Mouse (Mus musculus) heart, adult 8-10 months (tissue): ENCODE data around the gene Atxn1. TPM values are rescaled to one million over a fixed set of nuclear protein-coding genes. Genes with fewer than 3 reads are reported as not detected.

ENCODE experiments used
- DNase-seq: peaks from one replicate; pipeline ENCODE4 v3.0.0; 2022; ENCODE audit warnings: low spot score
- total RNA-seq, 4 experiments: library from RNA; stranded (reverse); gene quantifications; 2 replicates each; pipeline ENCODE4 v1.2.4; 2022

The Atxn1 gene
- total RNA-seq, 4 experiments from 2014 or later = 33.5 to 37.8 (median 35.8) TPM

DNA sequence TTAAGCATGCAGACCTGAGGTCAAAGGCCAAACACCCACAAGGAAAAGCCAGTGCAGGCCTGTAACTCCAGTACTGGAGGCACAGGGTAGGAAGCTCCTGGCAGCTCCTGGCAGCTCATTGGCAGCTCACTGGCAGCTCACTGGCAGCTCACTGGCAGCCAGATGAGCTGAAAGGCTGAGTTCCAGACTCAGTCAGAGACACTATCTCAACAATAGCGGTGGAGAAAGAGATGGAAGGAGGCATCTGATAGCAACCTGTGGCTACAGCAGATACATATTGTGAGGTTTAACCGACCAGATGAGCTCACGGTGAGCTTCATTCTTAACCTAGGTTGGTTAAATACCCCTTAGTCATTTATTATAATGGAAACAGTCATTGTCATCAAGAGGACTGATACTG, 328.4 kb downstream of the Atxn1 start:
- no peak for DNase-seq

DNA sequence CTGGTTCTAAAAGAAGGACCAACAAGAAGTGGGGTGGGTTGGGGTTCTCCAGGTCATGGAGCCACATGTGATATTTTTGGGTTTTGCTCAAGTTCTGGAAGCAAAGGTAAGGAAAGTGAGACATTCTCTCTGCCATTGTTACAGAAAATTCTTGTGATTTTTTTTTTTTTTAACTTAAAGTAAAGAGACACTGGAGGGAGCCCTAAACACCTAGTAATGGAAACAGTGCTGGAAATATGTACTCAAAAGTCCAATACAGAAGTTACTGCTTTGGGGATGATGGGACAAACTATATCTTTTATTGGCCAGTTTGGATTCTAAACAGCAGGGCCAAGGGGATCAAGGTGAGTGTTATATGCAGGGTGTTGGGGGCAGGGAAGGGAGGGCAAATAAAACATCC, 330.9 kb downstream of the Atxn1 start:
- no peak for DNase-seq

DNA sequence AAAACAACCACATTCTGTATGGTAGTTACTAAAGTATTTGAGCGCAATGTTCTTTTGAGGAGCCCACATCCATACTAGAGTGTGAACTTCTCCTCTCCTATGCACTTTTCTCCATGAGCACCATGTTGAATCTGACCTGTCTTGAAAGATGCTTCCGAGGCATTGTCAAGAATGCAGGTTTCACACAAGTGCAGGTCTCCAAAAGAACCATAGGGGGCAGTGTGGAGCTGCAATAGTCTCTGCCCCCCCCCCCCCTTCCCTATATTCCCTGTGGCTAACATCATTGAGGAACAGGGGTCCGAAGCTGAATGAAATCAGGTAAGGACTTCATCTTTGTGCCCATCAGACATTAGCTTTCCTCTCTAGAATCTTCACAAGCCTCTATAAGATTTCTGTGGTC, 332.7 kb downstream of the Atxn1 start:
- no peak for DNase-seq

DNA sequence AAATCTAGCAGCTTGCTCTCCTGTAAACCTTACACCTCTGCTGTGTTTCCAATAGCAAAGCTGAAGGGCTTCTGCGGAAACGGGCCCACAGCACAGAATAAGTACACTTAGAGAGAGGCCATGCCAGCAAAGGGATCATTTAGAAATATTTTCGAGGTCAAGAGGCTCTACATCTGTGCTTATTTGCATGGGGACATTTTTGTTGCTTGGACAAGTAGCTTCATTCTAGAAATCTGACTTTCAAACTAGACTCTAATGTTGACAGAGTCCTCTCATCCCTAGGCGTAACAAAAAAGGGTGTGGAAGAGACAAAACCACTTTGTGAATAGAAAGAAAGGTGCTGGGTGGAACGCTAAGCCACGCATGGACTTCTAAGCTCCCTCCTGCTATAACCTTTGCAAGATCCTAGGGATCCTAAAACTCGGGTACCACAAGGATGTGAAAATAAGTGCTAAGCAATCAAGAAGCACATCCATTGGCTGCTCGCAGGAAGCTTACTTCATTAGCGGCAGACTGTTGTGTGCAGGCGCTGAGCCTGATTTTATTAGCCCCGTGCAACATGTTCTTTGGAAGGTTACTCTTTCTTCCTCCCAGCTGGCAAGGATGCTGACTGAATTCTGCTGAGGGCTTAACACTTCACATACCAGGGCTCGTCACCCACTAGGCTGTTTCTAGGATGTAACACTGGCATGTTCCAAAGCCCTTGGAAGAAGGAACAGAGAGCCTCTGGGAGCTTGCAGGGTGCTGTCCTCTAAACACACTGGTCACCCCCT, 334.1 kb downstream of the Atxn1 start:
- DNase-seq = no peak

DNA sequence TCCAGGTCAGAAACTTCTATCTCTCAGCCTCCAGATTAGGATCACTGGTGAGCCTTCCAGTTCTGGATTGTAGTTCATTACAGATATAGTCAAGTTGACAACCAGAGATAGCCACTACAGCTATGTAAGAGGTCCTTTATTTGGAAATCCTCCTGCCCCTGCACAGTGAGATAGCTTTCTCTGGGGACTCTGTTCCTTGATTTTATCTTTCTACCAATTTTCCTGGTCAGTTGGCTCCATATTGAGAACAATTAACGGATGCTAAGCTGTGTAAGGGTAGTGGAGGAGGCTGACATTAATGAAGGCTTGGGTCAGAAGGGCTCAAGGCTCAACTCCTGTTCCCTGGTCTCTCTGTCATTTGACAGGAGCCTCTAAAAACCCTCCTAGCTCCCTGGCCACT, 335.1 kb downstream of the Atxn1 start:
- peak; percentile 48 for DNase-seq

DNA sequence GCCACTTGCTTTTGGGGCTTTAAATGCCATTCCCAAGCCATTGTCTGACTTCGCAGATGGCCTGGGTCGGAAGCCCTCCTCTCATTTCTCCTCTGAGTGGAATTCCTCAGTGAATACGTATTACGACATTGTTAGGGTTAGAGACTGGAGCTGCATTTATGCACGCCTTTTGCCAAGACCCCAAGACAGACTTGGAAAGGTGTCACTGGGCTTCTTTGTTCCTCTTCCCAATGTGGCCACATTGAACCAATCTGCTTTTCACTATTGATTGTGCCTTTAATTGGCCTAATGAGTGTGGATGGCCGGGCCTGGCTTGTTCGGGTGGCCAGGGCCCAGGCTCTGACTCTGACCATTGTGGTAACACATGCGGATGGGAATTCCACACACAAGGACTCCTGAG, 336.5 kb downstream of the Atxn1 start:
- DNase-seq = no peak

DNA sequence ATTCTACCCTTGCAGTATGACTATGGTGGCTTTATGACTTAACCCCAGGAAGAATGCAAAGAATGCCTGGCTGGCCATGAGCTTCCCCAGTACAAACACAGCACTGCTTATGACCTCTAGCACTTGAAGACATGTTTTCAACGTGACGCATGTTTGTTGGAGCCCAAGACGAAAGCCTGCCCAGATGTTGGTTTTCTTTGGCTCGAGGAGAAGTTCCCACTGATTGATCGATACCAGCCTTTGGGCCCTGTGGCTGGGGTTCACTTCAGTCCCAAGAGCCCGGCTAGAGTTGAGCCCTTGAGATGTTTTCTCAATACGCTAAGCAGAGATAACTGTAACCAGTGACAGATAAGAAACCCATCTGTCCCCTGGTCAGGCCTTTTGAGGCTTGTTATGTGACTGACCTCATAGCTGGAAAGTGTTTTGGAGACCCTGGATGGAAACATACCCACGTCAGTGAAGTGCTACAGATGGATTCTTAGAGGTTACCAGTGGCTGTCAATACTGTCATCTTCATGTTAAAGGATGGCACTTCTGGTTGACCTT, 337.5 kb downstream of the Atxn1 start:
- peak; percentile 43 for DNase-seq

DNA sequence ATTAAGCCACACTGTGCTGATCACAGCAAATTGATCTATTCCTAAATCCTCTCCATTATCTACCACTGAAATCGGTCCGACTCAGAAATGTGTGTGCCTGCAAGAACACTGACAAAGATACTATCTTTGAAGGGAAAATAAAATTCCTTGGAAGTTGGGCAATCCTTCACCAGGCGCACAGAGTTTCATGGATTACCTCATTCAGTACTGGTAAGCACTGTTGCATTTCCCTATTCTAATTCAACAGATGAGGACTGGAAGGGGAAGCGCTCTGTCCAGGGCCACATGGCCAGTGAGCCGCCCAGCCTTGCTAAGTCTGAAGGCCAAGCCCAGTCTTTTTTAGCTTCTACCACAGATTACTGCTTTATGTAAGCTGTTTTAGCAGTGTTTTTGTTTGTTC, 339.1 kb downstream of the Atxn1 start:
- no peak for DNase-seq

DNA sequence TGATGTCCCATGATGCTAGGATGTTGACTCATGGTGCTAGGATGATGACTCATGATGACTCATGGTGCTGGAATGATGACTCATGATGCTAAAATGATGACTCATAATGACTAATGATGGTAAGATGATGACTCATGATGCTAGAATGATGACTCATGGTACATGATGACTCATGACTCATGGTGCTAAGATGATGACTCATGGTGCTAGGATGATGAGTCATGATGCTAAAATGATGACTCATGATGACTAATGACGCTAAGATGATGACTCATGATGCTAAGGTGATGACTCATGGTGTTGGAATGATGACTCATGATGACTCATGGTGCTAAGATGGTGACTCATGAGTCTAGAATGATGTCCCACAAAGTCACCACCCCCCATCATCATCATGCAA, 341.0 kb downstream of the Atxn1 start:
- DNase-seq = no peak

DNA sequence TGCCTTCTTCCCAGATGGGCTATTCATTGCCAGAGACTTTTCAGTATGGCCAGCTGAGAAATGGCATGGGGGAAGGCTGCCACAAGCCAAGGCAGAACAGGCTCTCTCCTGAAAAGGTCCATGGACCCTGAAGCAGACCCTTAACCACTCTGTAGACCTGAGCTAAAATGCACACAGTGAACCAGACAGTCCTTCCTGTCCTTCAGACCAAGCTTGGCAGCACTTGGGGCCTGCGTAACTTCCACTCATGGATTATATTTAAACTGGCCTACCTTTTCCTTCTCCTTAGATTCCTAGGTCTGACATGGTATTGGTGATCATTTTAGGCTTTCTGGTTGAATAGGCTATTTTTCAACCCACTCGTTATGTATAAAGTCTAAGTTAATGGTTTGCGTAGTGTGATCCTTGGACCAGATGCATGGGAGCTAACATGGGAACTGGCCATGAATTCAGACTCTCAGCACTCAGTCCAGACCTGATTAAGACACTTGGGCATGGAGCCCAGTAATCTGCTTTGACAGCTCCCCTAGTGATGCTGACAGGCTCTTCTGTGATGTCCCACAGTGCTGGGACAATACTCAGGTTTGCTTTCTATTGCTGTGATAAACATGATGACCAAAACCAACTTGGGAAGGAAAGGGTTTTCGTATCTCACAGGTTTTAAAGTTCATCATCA, 341.8 kb downstream of the Atxn1 start:
- peak; percentile 54 for DNase-seq

DNA sequence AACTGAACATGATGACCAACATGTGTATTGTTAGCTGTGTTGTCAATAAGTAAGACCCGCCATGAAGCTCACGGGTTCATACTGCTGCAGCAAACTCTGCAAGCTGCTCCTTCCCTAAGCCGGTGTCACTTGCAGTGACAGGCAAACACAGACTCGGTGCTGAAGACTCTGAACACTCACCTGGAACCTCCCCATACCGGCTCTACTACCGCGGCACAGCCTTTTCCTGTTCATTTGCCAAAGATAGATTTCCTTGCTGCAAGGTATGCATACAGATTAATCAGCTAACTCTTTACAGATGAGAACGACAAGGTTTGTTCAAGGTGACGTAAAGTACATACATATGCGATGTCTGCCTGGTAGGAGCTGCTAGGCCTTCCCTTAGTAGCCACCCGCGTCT, 344.1 kb downstream of the Atxn1 start:
- no peak for DNase-seq

DNA sequence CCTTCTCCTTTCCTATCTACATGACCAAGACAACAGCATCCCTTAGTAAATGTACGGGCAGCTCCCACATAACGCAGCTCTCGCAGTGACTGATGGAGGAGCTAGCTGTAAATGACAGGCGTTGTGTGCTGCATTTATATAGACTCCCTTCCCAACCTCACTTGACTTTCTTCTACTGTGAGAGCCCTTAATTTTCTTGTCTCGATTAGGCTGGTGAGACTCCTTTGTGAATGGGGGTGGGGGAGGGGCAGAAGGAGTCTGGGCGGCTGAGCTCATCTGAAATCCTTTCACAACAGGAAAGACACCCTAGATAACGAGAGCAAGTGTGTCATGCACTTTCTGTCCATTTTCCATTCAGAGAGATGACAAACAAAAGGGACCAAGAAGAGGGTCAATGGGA, 344.5 kb downstream of the Atxn1 start:
- DNase-seq = no peak

DNA sequence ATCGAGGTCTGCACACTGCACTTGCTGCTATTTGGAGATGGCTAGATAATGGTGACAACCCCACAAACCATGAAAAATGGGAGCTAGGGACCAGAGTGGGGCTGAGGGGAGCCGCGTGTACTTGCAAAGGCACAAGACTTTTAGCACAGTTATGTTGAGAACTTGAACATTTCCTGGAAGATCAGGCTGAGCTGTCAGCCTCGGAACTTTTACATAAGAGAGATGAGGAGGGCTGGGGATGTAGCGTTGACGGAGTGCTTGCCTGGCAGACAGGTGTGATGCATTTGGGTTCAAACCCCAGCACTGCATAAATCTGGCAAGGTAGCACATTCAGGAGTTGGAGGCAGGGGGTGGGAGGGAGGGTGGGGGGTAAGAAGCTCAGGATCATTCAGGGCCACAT, 346.8 kb downstream of the Atxn1 start:
- no peak for DNase-seq

DNA sequence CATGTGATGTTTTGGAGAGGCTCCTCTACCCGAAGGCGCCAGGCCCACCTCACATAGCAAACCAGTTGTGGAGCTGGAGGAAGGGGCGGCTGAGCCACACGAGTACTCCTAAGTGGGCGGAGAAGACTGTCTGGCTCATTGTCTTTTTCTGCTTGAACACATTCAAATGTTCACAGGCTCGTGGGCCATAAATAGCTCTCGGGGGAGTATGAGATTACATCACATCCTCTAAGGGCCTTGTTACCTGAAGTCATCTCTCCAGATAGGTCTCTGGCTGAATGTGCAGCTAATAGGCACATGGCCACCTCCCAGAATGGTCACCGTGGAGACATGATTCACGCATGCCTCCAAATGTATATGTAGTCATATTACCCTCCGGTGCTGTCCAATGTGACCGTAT, 350.0 kb downstream of the Atxn1 start:
- DNase-seq = no peak

DNA sequence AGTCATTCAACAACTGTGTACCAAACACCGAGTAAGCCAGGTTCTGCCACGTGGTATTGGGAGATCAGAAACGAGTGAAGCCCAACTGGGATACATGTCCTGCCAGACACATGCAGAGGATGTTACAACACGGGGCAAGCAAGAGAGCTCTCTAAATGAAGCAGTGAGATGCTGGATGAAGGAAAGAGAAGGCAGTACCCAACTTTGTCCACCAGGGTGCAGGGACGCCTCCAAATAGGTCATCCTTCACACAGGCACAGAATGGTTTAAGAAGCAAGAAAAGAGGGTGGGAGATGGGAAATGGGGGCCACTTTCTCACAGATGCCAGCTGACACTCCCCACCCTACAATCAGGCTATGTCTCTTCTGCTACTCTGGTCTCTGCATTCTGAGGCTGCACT, 351.5 kb downstream of the Atxn1 start:
- DNase-seq = peak; percentile 25

DNA sequence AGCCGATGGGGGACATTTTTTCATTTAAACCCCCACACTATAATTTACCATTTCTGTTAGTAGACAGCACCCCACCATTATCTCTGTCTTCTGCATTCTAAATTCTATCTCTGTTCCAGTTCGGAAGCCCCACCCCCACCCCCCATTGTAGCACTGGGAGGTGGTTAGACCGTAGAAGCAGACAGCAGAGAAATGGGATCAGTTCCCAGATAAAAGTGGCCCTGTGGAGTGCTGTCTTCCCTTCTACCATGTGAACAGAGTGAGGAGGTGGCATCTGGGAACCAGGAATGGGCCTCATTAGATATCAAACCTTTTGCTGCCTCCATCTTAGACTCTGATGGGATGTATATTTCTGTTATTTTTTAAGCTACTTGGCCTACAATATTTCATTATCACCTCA, 353.3 kb downstream of the Atxn1 start:
- no peak for DNase-seq

DNA sequence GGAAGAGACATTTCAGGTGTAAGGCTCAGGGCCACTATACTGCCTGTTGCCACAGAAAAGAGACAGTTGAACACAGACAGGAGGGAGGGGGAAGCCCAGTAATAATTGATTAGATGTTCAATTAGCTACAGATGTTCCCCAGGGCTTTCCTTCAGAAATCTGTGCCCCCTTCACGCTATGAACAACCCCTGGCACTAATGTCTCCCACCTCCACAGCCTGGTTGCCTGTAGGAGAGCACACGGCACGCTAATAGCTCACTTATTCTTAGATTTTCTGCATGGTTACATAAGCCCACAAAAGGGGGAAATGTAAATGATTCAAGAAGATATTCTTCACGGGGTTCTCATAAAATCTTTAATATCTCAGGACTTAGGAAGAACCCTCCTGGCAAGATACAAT, 355.3 kb downstream of the Atxn1 start:
- DNase-seq = no peak

DNA sequence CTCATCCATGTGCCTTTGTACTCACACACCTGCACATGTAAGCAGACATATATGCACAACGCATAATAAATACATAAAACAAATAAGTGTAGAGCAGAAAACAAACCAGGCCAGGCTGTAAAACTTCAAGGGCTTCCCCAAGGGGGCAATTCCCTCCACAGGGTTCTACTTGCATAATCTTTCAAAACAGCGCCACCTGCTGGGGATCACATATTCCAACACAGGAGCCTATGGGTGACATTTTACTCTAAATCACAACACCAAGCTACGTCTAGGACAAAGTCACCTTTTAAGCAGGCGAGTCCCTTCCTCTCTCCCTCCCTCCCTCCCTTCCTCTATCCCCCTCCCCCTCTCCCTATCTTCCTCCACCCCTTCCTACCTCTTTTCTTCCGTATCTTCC, 356.2 kb downstream of the Atxn1 start:
- no peak for DNase-seq

DNA sequence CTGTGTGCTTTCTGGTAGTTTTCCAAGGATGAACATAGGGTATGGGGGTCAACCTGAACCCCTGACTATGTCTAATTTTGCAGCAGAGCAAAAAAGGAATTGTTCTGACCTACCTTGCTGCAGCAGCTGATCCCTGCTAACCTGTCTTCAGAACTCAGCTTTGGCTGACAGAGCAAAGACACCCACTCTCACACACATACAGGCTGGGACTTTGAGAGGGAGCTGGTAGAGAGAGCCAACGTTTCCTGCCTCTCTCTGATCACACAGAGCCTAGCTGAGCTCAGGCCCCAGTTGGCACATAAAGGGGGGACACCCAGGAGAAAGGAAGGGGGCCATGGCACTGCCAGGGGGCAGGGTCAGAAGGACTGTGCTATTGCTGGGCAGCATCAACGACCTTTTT, 356.9 kb downstream of the Atxn1 start:
- no peak for DNase-seq

DNA sequence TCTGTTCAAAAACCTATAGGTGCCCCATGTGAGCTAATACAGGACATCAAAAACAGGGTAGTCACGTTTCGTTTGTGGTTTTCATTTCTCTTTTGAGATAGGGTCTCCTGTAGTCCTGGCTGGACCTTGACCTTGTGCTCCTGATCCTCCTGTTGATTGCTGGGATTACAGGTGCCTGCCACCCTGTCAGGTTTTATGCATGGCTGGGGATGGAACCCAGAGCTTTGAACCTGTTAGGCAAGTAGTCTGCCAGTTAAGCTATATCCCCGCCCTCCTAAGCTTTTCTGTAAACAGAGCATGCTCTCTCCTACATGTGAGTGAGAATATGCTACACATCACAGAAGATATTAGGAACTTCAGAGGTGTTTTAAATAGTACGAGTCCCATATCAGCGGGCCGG, 361.2 kb downstream of the Atxn1 start:
- DNase-seq = no peak

DNA sequence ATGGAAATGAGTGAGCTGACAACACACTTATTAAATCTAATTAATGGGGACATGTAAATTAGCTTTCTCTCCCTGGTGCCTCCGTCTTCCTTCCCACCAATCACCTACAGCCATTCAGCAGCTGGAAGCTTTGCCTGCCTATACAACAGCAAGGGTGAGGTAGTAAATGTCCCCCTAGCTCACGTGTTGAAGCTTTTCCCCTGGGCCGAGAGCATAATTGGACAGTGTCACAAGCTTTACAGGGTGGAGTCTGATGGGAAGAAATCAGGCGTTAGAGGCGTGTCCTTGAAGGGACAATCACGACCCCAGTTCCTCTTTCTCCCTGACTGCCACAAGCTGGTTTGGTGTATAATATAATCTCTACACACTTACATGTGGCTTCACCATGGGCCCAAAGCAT, 364.4 kb downstream of the Atxn1 start:
- no peak for DNase-seq

DNA sequence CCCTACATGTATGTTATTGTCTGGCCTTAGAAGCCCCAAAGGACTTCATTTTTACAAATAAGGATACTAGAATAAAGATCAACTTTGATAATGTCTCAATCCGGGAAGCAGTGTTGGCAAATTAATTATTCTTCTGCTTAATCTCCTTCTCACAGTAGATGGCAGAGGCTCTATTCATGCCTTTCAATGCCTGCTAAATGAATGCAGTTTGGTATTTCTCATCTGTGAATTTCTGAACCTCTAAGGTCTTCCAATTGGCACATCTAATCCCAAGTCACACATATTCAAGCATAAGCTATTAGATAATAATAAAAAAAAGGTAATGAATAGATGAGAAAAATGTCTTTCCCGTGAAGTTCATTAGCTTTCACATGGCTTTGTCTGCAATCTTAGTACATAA, 365.0 kb downstream of the Atxn1 start:
- DNase-seq = no peak

DNA sequence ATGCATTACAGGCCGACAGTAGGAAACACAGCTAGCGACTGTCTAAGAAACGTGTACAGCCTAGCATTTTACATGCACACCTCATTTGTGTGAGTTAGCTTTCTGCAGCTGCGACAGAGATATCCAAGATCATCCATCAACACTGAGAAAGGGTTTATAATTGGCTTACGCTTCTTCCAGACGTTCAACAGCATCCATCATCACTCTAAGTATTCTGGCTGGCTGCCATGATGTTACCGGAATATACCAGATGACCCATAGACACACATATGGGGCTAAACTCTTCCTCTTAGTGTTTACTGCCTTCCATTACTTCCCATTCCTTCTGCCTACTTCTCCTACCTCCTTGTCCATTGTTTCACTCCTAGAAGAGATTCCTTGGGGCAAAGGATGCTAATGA, 369.4 kb downstream of the Atxn1 start:
- no peak for DNase-seq
